Mouse (Mus musculus): ENCODE data around the gene Plekha3. TPM values are rescaled to one million over a fixed set of nuclear protein-coding genes. Genes with fewer than 3 reads are reported as not detected.

Plekha3 gene
- 16.2 and 25.4 TPM in 2 replicates for total RNA-seq (2017)

DNA sequence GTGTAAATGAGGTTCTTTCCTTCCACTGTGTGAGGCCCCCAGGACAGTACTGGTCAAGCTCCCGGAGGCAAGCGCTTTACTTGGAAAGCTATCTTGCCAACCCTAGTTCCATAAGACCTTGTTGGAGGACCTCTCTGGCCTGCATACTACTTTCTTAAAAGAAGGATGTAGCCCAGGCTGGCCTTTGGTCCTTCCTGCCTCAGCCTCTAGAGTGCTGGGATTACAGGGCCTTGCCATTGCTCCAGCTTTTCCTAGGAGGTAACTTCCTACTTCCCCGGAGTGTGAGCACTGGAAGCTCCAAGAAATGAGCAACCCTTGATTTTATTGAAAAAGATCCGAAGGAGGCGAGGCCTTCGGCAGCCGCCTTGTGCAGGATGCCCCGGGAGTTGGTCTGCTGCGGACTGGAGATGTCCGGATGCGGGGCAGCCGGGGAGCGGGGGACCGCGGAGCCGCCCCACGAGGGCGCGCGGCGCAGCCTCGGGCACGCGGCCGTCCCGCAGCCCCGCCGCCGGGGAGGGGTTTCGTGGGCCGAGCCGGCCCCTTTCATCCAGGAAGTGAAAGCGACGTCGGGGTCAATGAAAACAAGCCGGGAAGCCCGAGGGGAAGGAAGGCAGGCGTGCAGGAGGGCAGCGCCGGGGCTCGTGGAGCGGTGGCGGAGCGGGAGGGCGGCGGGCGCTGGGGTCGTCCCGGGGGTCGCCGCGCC lies at the start of gene Plekha3:
Plekha3 (plus strand) TSS at position 557 of the 703 bp plus-strand sequence.
- ATAC-seq (replicated peaks; ENCODE audit: low read depth, poor library complexity, severe bottlenecking), result peak; percentile 54

GRCm38 (mm10) chr2:76630293-76630692 lies 44.8 kb upstream of the Plekha3 start:
- ATAC-seq (replicated peaks; ENCODE audit: low read depth, poor library complexity, severe bottlenecking), result no peak

GRCm38 (mm10) chr2:76631600-76631999 lies 43.5 kb upstream of the Plekha3 start:
- no peak for ATAC-seq (replicated peaks; ENCODE audit: low read depth, poor library complexity, severe bottlenecking)

DNA sequence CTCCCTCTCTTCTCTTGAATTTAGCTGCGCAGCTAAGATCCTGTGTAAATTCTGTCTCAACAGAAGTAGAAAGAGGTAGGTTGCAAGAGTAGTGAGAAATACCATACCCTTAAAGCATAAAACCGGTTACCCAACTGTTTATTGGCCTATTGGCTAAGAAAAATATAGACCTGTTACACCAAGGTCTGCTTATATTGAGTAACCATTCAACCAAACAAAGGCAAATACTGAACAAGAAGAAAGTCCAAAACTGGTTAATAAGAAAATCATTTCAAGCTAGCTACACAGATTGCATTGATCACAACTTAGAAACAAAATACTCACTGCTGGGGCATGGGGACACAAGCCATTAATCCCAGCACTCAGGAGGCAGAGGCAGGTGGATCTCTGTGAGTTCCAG lies 35.4 kb upstream of the Plekha3 start:
- ATAC-seq (replicated peaks; ENCODE audit: low read depth, poor library complexity, severe bottlenecking), result no peak

DNA sequence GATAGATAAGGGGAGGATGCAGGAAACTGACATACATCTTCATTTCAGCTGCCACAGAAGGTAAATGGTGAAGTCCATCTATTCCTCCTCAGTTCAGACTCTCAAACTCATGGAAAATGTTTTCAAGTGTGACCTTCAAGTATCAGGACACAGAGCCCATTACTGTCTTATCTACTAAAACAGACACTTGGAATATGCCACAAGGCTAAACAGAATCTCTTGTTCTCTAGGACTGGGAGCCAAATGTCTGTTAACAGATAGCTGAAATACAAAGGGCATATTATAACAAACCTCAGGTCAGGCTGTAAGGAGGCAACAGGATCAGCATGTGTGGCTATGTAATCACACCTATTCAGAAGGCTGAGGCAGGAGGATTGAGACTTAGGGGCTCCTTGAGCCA lies 31.3 kb upstream of the Plekha3 start:
- no peak for ATAC-seq (replicated peaks; ENCODE audit: low read depth, poor library complexity, severe bottlenecking)

DNA sequence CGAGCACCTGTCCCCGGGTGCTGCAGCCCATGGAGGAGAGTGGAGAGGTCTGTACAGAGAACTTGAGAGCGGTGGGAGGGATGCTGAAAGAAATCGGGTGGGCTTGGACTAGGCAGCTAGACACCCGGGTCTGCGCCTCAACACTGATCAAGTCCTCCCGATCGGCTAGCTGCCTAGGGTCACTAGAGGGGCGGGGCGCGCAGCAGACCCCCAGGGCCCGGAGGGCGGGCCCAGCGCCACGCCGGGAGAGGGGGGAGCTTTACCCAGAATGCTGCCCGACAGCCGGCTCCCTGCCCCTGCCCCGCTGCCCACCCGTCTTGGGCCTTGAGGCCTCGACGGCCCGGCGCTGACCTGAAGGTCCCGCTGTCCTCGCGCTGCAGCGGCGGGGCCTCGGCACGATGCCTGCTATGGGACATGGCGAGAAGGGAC lies 27.6 kb upstream of the Plekha3 start:
- ATAC-seq (replicated peaks; ENCODE audit: low read depth, poor library complexity, severe bottlenecking), result peak; percentile 0; the same call in 1 of the 2 replicates

GRCm38 (mm10) chr2:76647883-76648570 lies 27.1 kb upstream of the Plekha3 start, which contains the start of the genes Prkra and Pjvk:
Prkra (minus strand) TSS chr2:76648015.
Pjvk (plus strand) TSS chr2:76648476.
- peak; percentile 90 for ATAC-seq (replicated peaks; ENCODE audit: low read depth, poor library complexity, severe bottlenecking)

DNA sequence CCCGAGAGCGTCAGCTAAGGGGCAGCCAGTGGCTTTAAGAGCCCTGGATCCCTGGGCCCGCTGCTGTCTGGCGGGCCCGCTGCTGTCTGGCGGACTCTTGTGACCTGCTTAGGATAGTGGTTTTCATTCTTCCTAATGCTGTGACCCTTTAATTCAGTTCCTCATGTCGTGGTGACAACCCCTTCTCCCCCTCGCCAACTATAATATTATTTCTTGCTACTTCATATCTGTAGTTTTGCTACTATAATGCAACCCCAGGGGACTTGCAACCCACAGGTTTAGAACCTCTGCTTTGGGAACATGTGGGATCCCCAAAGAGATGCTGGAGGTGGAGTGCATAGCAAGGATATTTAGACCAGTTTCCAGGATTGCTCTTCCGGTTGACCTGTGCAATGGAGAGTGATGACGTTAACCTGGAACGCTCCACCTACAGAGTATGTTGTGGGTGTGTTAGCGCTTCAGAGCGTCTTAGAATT lies 26.4 kb upstream of the Plekha3 start:
- ATAC-seq (replicated peaks; ENCODE audit: low read depth, poor library complexity, severe bottlenecking), result peak; percentile 21; the same call in 1 of the 2 replicates

GRCm38 (mm10) chr2:76653070-76653469 lies 22.0 kb upstream of the Plekha3 start:
- ATAC-seq (replicated peaks; ENCODE audit: low read depth, poor library complexity, severe bottlenecking), result no peak

- no peak for ATAC-seq (replicated peaks; ENCODE audit: low read depth, poor library complexity, severe bottlenecking)
These were observed 20.4 kb upstream of the Plekha3 start for GRCm38 (mm10) chr2:76654646-76655045.

- no peak for ATAC-seq (replicated peaks; ENCODE audit: low read depth, poor library complexity, severe bottlenecking)
These were observed 19.6 kb upstream of the Plekha3 start for GRCm38 (mm10) chr2:76655444-76655843.

- peak; percentile 67 for ATAC-seq (replicated peaks; ENCODE audit: low read depth, poor library complexity, severe bottlenecking)
These were observed 19.1 kb upstream of the Plekha3 start for GRCm38 (mm10) chr2:76655982-76656381.

- ATAC-seq (replicated peaks; ENCODE audit: low read depth, poor library complexity, severe bottlenecking), result no peak
These were observed 16.5 kb upstream of the Plekha3 start for GRCm38 (mm10) chr2:76658551-76658950.

- no peak for ATAC-seq (replicated peaks; ENCODE audit: low read depth, poor library complexity, severe bottlenecking)
These were observed 15.7 kb upstream of the Plekha3 start for GRCm38 (mm10) chr2:76659419-76659818.

DNA sequence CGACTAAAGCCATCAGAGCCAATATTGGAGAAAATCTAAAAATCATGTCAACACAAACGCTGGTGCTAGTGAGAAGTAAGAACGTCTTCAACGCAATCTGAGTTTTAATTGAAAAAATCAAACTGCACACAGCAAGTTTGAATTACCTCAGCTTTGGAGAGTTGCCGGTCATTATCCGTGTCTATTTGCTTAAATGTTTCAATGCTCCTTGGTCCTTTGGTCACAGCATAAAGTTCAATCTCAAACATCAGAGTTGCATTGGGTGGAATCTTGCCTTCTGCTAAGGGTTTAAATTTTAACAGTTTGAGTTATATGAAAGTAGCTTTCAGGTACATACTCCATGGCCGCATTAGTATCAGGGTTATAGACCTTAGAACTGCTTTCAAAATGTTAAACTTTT lies 9.6 kb upstream of the Plekha3 start:
- no peak for ATAC-seq (replicated peaks; ENCODE audit: low read depth, poor library complexity, severe bottlenecking)

GRCm38 (mm10) chr2:76667200-76667599 lies 7.9 kb upstream of the Plekha3 start:
- ATAC-seq (replicated peaks; ENCODE audit: low read depth, poor library complexity, severe bottlenecking), result no peak

DNA sequence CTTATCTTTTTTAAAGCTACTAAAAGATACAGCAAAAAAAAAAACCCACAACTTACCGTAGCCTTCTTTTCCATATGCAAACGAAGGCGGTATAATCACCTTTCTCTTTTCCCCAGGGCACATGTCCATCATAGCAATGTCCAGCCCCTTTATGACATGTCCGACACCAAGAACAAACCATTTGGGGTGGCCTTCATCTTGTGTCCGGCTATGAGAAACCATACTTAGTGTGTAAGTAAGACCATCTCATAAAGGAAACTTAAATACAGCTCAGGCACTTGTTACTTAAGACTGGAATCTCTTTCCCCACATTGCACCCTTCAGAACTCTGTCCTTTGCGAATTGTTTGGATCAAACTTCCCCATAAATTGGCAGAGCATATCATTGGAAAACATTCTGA lies 3.4 kb upstream of the Plekha3 start:
- no peak for ATAC-seq (replicated peaks; ENCODE audit: low read depth, poor library complexity, severe bottlenecking)

DNA sequence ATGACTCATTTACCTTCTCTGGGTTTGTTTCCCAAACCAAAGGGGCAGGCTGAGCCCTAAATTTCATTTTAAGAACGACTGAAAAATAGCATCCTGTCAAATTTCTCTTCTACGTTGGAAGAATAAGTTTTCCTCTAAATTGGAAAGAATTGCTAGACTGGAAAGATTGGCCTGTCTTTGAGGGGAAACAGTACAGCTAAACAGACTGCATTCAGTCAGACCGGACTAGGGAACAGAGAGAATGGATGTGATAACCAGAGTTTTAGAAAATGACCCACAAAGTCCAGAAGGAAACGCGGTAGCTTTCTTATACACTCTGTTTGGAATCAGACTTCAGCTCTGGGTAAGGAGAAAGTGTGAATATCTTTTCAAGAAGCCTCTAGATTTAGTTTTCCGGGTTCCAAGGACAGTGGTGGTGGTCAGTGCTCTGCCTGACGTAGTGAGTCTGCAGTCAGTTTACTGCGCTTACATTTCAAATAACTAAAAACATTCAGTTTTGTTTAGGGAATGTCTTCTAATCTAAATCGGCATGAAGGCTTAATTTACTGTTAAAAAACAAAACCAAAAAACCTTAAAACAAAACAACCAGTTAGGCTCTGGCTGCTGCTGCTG lies 2.8 kb upstream of the Plekha3 start:
- ATAC-seq (replicated peaks; ENCODE audit: low read depth, poor library complexity, severe bottlenecking), result no peak

DNA sequence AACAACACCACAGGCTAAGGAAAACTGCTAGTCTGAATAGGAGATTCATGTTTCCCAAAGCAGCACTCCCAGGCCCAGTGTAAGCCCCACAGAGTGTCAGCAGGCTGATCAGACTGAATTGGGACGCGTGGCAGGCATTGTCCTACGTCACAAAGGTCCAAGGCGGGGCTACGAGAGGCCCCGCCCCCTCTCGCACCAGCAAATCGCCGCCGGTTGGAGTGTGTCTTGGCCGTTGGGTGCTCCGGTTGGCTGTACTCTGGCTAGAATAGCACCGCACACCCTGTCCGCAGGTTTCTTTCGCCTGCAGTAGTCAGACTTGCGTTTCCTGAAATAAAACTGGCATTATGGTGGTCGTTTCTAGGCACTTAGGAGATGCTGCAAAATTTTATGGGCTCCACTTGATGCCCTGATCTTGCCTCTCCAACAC lies 2.1 kb upstream of the Plekha3 start, which contains the start of gene Fkbp7:
Fkbp7 (minus strand) TSS at position 151 of the 427 bp plus-strand sequence.
- peak; percentile 86 for ATAC-seq (replicated peaks; ENCODE audit: low read depth, poor library complexity, severe bottlenecking)

DNA sequence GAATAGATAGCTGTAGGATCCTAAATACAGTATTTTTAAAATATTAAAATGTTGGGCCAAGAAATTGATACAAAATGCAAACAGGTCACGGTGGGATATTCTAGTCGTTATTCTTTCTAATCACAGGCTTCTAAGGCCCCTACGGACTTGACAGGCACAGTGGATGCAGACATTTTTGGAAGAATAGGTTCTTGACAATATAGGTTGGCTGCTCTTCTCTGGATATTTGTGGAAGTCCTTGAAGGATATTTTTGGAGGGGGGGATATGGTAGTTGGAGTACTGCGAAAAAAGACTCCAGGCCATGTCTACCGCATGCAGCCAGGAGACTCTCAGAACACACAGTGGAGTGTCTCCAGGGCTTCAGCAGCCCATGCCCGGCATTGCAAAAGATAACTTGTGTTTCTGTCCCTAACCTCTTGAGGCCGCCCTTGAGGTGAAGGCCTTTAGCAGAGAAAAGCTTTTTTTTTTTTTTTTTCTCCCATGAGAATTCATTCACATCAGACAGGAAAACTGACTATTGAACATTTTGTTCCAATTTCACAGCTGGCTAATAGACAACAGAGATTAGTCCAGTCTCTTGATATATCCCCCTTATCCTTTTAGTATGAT lies 1.5 kb upstream of the Plekha3 start:
- peak; percentile 48 for ATAC-seq (replicated peaks; ENCODE audit: low read depth, poor library complexity, severe bottlenecking)
